Comparison of ENCODE assay signal across 14 mouse cellular contexts in genomic region chr1:51065652-51066051, GRCm38 (mm10).
"Had no signal": no experiment of that assay in that cellular context is flagged by ENCODE, and none has a peak within 500 bp of the region (broad histone marks: within the 10 kb centered on the region; RNA-seq: fewer than 3 reads in every experiment).

No protein-coding gene starts in this region.

- H3K9ac ChIP-seq: lung, embryonic 14.5 days; midbrain, embryonic 12.5 days; neural tube, embryonic 12.5 days; stomach, embryonic 15.5 days had no signal

- DNase-seq: lung, adult 18-20 months; lung, embryonic 14.5 days; lung, postnatal 10 days; lung, postnatal 4 days; midbrain, embryonic 14.5 days; right cerebral cortex, postnatal 14 days; thymus, adult 18-20 months; thymus, postnatal 25 days; thymus, postnatal 4 days had no signal

- H3K9me3 ChIP-seq: midbrain, embryonic 10.5 days; midbrain, embryonic 12.5 days; neural tube, embryonic 12.5 days; stomach, embryonic 15.5 days had no signal

- H3K27me3 ChIP-seq: midbrain, embryonic 12.5 days; neural tube, embryonic 12.5 days; stomach, embryonic 15.5 days had no signal

- H3K27ac ChIP-seq: midbrain, embryonic 10.5 days; midbrain, embryonic 12.5 days; neural tube, embryonic 12.5 days; stomach, embryonic 15.5 days had no signal

- H3K4me3 ChIP-seq: midbrain, embryonic 10.5 days; midbrain, embryonic 12.5 days; neural tube, embryonic 12.5 days; stomach, embryonic 15.5 days had no signal

- ATAC-seq: midbrain, embryonic 16.5 days had no signal

- H3K4me1 ChIP-seq: midbrain, embryonic 10.5 days; midbrain, embryonic 12.5 days; neural tube, embryonic 12.5 days; stomach, embryonic 15.5 days had no signal

- H3K36me3 ChIP-seq: midbrain, embryonic 10.5 days; midbrain, embryonic 12.5 days; neural tube, embryonic 12.5 days; stomach, embryonic 15.5 days had no signal

- H3K4me2 ChIP-seq: lung, embryonic 14.5 days; midbrain, embryonic 12.5 days; neural tube, embryonic 12.5 days; stomach, embryonic 15.5 days had no signal
